Mouse (Mus musculus): Measurements from ENCODE around the gene 1700013G24Rik. TPM values are rescaled to one million over a fixed set of nuclear protein-coding genes. Genes with fewer than 3 reads are reported as not detected.

1700013G24Rik gene
- polyA plus RNA-seq, 1 experiment, result not detected

GRCm38 (mm10) chr4:137489996-137490395, 36.9 kb downstream of the 1700013G24Rik start:
- no peak overlapping the region for H3K27ac ChIP-seq (ENCODE audit: insufficient read depth, low read length)
- H3K4me1 ChIP-seq (ENCODE audit: control insufficient read depth, insufficient read depth, low read length), result no peaks in the 10 kb centered on the region
- no peak overlapping the region for H3K4me3 ChIP-seq (ENCODE audit: insufficient read depth, low read length)
- TF ChIP-seq POLR2A (IDR thresholded peaks at IDR 0.05; ENCODE audit: extremely low read depth, insufficient read depth, low read length), result no peak
- no peak for TF ChIP-seq CTCF (IDR thresholded peaks at IDR 0.05; ENCODE audit: extremely low read depth, insufficient read depth, low read length)

GRCm38 (mm10) chr4:137492563-137492962, 39.5 kb downstream of the 1700013G24Rik start:
- Histone ChIP-seq H3K27ac (ENCODE audit: insufficient read depth, low read length) (no peak overlapping the region), H3K4me3 (ENCODE audit: insufficient read depth, low read length) (no peak overlapping the region), H3K4me1 (ENCODE audit: control insufficient read depth, insufficient read depth, low read length) (no peaks in the 10 kb centered on the region)
- TF ChIP-seq CTCF (IDR thresholded peaks at IDR 0.05; ENCODE audit: extremely low read depth, insufficient read depth, low read length) (no peak), POLR2A (IDR thresholded peaks at IDR 0.05; ENCODE audit: extremely low read depth, insufficient read depth, low read length) (no peak)

GRCm38 (mm10) chr4:137493187-137493586, 40.1 kb downstream of the 1700013G24Rik start:
- no peaks in the 10 kb centered on the region for H3K4me1 ChIP-seq (ENCODE audit: control insufficient read depth, insufficient read depth, low read length)
- H3K27ac ChIP-seq (ENCODE audit: insufficient read depth, low read length), result no peak overlapping the region
- no peak overlapping the region for H3K4me3 ChIP-seq (ENCODE audit: insufficient read depth, low read length)
- TF ChIP-seq POLR2A (IDR thresholded peaks at IDR 0.05; ENCODE audit: extremely low read depth, insufficient read depth, low read length) (no peak), CTCF (IDR thresholded peaks at IDR 0.05; ENCODE audit: extremely low read depth, insufficient read depth, low read length) (no peak)

GRCm38 (mm10) chr4:137494751-137495500, 41.8 kb downstream of the 1700013G24Rik start:
- Histone ChIP-seq H3K4me3 (ENCODE audit: insufficient read depth, low read length) (no peak overlapping the region), H3K4me1 (ENCODE audit: control insufficient read depth, insufficient read depth, low read length) (no peaks in the 10 kb centered on the region), H3K27ac (ENCODE audit: insufficient read depth, low read length) (no peak overlapping the region)
- TF ChIP-seq CTCF (IDR thresholded peaks at IDR 0.05; ENCODE audit: extremely low read depth, insufficient read depth, low read length), result no peak
- no peak for TF ChIP-seq POLR2A (IDR thresholded peaks at IDR 0.05; ENCODE audit: extremely low read depth, insufficient read depth, low read length)

- Histone ChIP-seq H3K27ac (ENCODE audit: insufficient read depth, low read length) (no peak overlapping the region), H3K4me3 (ENCODE audit: insufficient read depth, low read length) (no peak overlapping the region), H3K4me1 (ENCODE audit: control insufficient read depth, insufficient read depth, low read length) (no peaks in the 10 kb centered on the region)
- TF ChIP-seq CTCF (IDR thresholded peaks at IDR 0.05; ENCODE audit: extremely low read depth, insufficient read depth, low read length) (no peak), POLR2A (IDR thresholded peaks at IDR 0.05; ENCODE audit: extremely low read depth, insufficient read depth, low read length) (no peak)
Observed at GRCm38 (mm10) chr4:137495501-137496100, 42.5 kb downstream of the 1700013G24Rik start.

GRCm38 (mm10) chr4:137497367-137497766, 44.3 kb downstream of the 1700013G24Rik start:
- H3K4me1 ChIP-seq (ENCODE audit: control insufficient read depth, insufficient read depth, low read length), result no peaks in the 10 kb centered on the region
- H3K4me3 ChIP-seq (ENCODE audit: insufficient read depth, low read length), result no peak overlapping the region
- peak overlapping the region; percentile 45; the same call in 1 of the 2 replicates for H3K27ac ChIP-seq (ENCODE audit: insufficient read depth, low read length)
- TF ChIP-seq CTCF (IDR thresholded peaks at IDR 0.05; ENCODE audit: extremely low read depth, insufficient read depth, low read length) (no peak), POLR2A (IDR thresholded peaks at IDR 0.05; ENCODE audit: extremely low read depth, insufficient read depth, low read length) (no peak)

- Histone ChIP-seq H3K4me1 (ENCODE audit: control insufficient read depth, insufficient read depth, low read length) (no peaks in the 10 kb centered on the region), H3K4me3 (ENCODE audit: insufficient read depth, low read length) (no peak overlapping the region), H3K27ac (ENCODE audit: insufficient read depth, low read length) (peak overlapping the region; percentile 45)
- TF ChIP-seq CTCF (IDR thresholded peaks at IDR 0.05; ENCODE audit: extremely low read depth, insufficient read depth, low read length), result no peak
- TF ChIP-seq POLR2A (IDR thresholded peaks at IDR 0.05; ENCODE audit: extremely low read depth, insufficient read depth, low read length), result no peak
Observed at GRCm38 (mm10) chr4:137497892-137498722, 45.0 kb downstream of the 1700013G24Rik start.

GRCm38 (mm10) chr4:137498882-137499583, 45.9 kb downstream of the 1700013G24Rik start:
- 0 out of 2 replicates have a peak overlapping the region, but pooled peaks have one; percentile 12 for H3K27ac ChIP-seq (ENCODE audit: insufficient read depth, low read length)
- no peaks in the 10 kb centered on the region for H3K4me1 ChIP-seq (ENCODE audit: control insufficient read depth, insufficient read depth, low read length)
- H3K4me3 ChIP-seq (ENCODE audit: insufficient read depth, low read length), result no peak overlapping the region
- TF ChIP-seq CTCF (IDR thresholded peaks at IDR 0.05; ENCODE audit: extremely low read depth, insufficient read depth, low read length) (no peak), POLR2A (IDR thresholded peaks at IDR 0.05; ENCODE audit: extremely low read depth, insufficient read depth, low read length) (no peak)

GRCm38 (mm10) chr4:137500149-137500548, 47.1 kb downstream of the 1700013G24Rik start:
- TF ChIP-seq POLR2A (IDR thresholded peaks at IDR 0.05; ENCODE audit: extremely low read depth, insufficient read depth, low read length), result no peak
- TF ChIP-seq CTCF (IDR thresholded peaks at IDR 0.05; ENCODE audit: extremely low read depth, insufficient read depth, low read length), result no peak
- Histone ChIP-seq H3K4me1 (ENCODE audit: control insufficient read depth, insufficient read depth, low read length) (no peaks in the 10 kb centered on the region), H3K27ac (ENCODE audit: insufficient read depth, low read length) (no peak overlapping the region), H3K4me3 (ENCODE audit: insufficient read depth, low read length) (no peak overlapping the region)

Measured in cortical plate, adult 2 months (tissue).